Mouse (Mus musculus) liver, adult 2 months (tissue): ENCODE results near the gene Myh14.

Source experiments
- CTCF ChIP-seq: fragments of 200-500 bp; IDR thresholded peaks from 2 replicates; pipeline ENCODE4 v1.5.1; 2011; ENCODE audit warnings: low read depth, low read length, control low read depth
- POLR2A ChIP-seq: fragments of 200-500 bp; IDR thresholded peaks from 2 replicates; pipeline ENCODE4 v1.6.1; 2011; ENCODE audit warnings: low read length, control low read depth; ENCODE audit not compliant: insufficient read depth; ENCODE audit errors: extremely low read depth

GRCm38 (mm10) chr7:44595131-44595561, 75.5 kb downstream of the Myh14 start:
- no peak for TF ChIP-seq POLR2A
- no peak for TF ChIP-seq CTCF
